Mouse (Mus musculus) stomach, embryonic 15.5 days (tissue): Measurements from ENCODE around the gene 1810062G17Rik. TPM values are rescaled to one million over a fixed set of nuclear protein-coding genes. Genes with fewer than 3 reads are reported as not detected.

ENCODE experiments used
- ATAC-seq: fragments of 200-750 bp; cut with Nextera tagmentation; 2 replicates; pipeline ENCODE4 v1.8.0; 2017; ENCODE audit warnings: low read depth, moderate number of reproducible peaks, moderate TSS enrichment; ENCODE audit not compliant: insufficient read depth, low FRiP score
- H3K27ac ChIP-seq: fragments of 300-500 bp; sonication (generic); 2 replicates; pipeline ENCODE4 v1.5.1; 2015; ENCODE audit warnings: mild to moderate bottlenecking, inconsistent platforms
- H3K27me3 ChIP-seq: fragments of 300-500 bp; sonication (generic); replicated peaks from 2 replicates; pipeline ENCODE4 v1.6.1; 2015; ENCODE audit warnings: inconsistent platforms
- H3K36me3 ChIP-seq: fragments of 300-500 bp; sonication (generic); 2 replicates; pipeline ENCODE4 v1.6.1; 2015; ENCODE audit warnings: inconsistent platforms
- H3K4me1 ChIP-seq: fragments of 300-500 bp; sonication (generic); 2 replicates; pipeline ENCODE4 v1.6.1; 2015; ENCODE audit warnings: inconsistent platforms
- H3K4me2 ChIP-seq: fragments of 300-500 bp; sonication (generic); 2 replicates; pipeline ENCODE4 v1.6.1; 2015; ENCODE audit warnings: mild to moderate bottlenecking, inconsistent platforms
- H3K4me3 ChIP-seq: fragments of 300-500 bp; sonication (generic); replicated peaks from 2 replicates; pipeline ENCODE4 v1.5.1; 2015; ENCODE audit warnings: inconsistent platforms
- H3K9ac ChIP-seq: fragments of 300-500 bp; sonication (generic); 2 replicates; pipeline ENCODE4 v1.6.1; 2015; ENCODE audit warnings: inconsistent platforms
- H3K9me3 ChIP-seq: fragments of 300-500 bp; sonication (generic); 2 replicates; pipeline ENCODE4 v1.6.1; 2016; ENCODE audit warnings: inconsistent platforms
- WGBS: fragments of 180-500 bp; shearing (Covaris S2); methylation state at CpG from one replicate; pipeline ENCODE4 v1.1.7; 2015; 5-methylcytosine and 5-hydroxymethylcytosine counted together
- polyA plus RNA-seq: library from polyadenylated mRNA; unstranded; fragments of >200 nt; fragmentation: Nextera tagmentation; extraction: Ambion mirVana; gene quantifications from 2 replicates; pipeline ENCODE4 v1.2.1, GENCODE M21; 2015

Gene 1810062G17Rik
- polyA plus RNA-seq, 1 experiment from 2014 or later, result 2.2 TPM

GRCm38 (mm10) chr3:36460717-36461116, 15.0 kb upstream of the 1810062G17Rik start:
- H3K9me3 ChIP-seq, result no peaks in the 10 kb centered on the region
- no peaks in the 10 kb centered on the region for H3K27me3 ChIP-seq
- no peak overlapping the region for H3K27ac ChIP-seq
- 89% methylated on average over 7 of the region's 7 CpGs for WGBS
- H3K9ac ChIP-seq, result no peak overlapping the region
- H3K4me3 ChIP-seq, result no peak overlapping the region
- no peak for ATAC-seq
- no peaks in the 10 kb centered on the region for H3K4me1 ChIP-seq
- H3K36me3 ChIP-seq, result peaks cover 14% of the 10 kb centered on the region; the same call in 1 of the 2 replicates
- H3K4me2 ChIP-seq, result no peak overlapping the region

DNA sequence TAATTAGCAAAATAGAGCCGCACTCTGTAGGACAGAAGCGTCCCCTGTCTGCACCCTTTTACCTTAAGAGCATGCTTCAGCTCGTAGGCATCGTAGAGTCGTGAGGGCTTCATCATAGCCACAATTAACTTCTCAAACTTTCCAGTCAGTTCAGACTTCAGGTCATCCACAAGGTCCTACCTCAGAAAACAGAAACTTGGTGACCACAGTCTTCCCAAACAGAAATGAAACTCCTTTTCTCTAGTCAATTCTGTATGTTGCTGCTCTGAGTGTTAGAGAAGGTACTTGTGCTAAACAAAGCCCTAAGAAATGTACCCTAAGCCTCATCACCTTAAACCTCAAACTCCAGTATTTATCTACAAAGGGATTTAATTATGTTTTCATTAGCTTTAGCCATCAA, 13.9 kb upstream of the 1810062G17Rik start:
- no peaks in the 10 kb centered on the region for H3K9me3 ChIP-seq
- H3K4me3 ChIP-seq, result no peak overlapping the region
- no peak overlapping the region for H3K4me2 ChIP-seq
- no peak overlapping the region for H3K27ac ChIP-seq
- no peak for ATAC-seq
- 90% methylated on average over 5 of the region's 5 CpGs for WGBS
- H3K36me3 ChIP-seq, result peaks cover 14% of the 10 kb centered on the region; the same call in 1 of the 2 replicates
- no peaks in the 10 kb centered on the region for H3K27me3 ChIP-seq
- no peaks in the 10 kb centered on the region for H3K4me1 ChIP-seq
- H3K9ac ChIP-seq, result no peak overlapping the region

- WGBS, result 44% methylated on average over 1 of the region's 1 CpGs
- Histone ChIP-seq H3K36me3 (peaks cover 10% of the 10 kb centered on the region; the same call in 1 of the 2 replicates), H3K27ac (no peak overlapping the region), H3K9ac (no peak overlapping the region), H3K27me3 (no peaks in the 10 kb centered on the region), H3K9me3 (no peaks in the 10 kb centered on the region), H3K4me2 (no peak overlapping the region), H3K4me3 (no peak overlapping the region), H3K4me1 (no peaks in the 10 kb centered on the region)
- no peak for ATAC-seq
Observed at GRCm38 (mm10) chr3:36462348-36462747, 13.4 kb upstream of the 1810062G17Rik start.

- H3K27me3 ChIP-seq, result no peaks in the 10 kb centered on the region
- WGBS, result 52% methylated on average over 7 of the region's 7 CpGs
- H3K36me3 ChIP-seq, result peaks cover 3% of the 10 kb centered on the region; the same call in 1 of the 2 replicates
- peak; percentile 45; the same call in 1 of the 2 replicates for ATAC-seq
- no peak overlapping the region for H3K4me2 ChIP-seq
- H3K9ac ChIP-seq, result no peak overlapping the region
- no peaks in the 10 kb centered on the region for H3K9me3 ChIP-seq
- no peaks in the 10 kb centered on the region for H3K4me1 ChIP-seq
- H3K27ac ChIP-seq, result no peak overlapping the region
- H3K4me3 ChIP-seq, result no peak overlapping the region
Observed at GRCm38 (mm10) chr3:36465538-36465937, 10.2 kb upstream of the 1810062G17Rik start.

- 76% methylated on average over 7 of the region's 7 CpGs for WGBS
- no peak overlapping the region for H3K4me3 ChIP-seq
- no peak; the same call in 1 of the 2 replicates for ATAC-seq
Observed at GRCm38 (mm10) chr3:36467632-36468031, 8.1 kb upstream of the 1810062G17Rik start.

DNA sequence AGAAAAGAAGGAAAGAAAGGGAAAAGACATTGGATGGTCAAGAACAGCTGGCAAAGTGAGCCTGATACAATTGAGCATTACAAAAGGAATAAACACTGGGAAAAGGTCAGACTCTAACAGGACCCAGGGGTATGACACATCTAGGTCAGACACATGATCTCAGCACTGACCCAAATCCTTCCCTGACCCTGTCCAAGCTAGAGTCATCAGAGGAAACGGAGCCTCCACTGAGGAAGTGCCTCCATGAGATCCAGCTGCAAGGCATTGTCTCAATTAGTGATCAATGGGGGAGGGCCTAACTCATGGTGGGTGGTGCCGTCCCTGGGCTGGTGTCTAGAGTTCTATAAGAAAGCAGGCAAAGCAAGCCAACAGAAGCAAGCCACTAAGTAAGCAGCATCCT, 6.9 kb upstream of the 1810062G17Rik start:
- no peaks in the 10 kb centered on the region for H3K9me3 ChIP-seq
- H3K27ac ChIP-seq, result no peak overlapping the region
- WGBS, result 59% methylated on average over 2 of the region's 2 CpGs
- no peak for ATAC-seq
- no peak overlapping the region for H3K4me2 ChIP-seq
- no peak overlapping the region for H3K9ac ChIP-seq
- no peaks in the 10 kb centered on the region for H3K4me1 ChIP-seq
- no peak overlapping the region for H3K4me3 ChIP-seq
- no peaks in the 10 kb centered on the region; the same call in 1 of the 2 replicates for H3K36me3 ChIP-seq
- H3K27me3 ChIP-seq, result no peaks in the 10 kb centered on the region

More at GRCm38 (mm10) chr3:36467632-36468031, 8.1 kb upstream of the 1810062G17Rik start:
- no peak overlapping the region for H3K4me2 ChIP-seq
- H3K4me1 ChIP-seq, result no peaks in the 10 kb centered on the region
- no peak overlapping the region for H3K27ac ChIP-seq
- no peak overlapping the region for H3K9ac ChIP-seq
- H3K36me3 ChIP-seq, result no peaks in the 10 kb centered on the region; the same call in 1 of the 2 replicates
- H3K27me3 ChIP-seq, result no peaks in the 10 kb centered on the region
- H3K9me3 ChIP-seq, result no peaks in the 10 kb centered on the region

- no peak for ATAC-seq
- H3K9ac ChIP-seq, result no peak overlapping the region
- H3K4me1 ChIP-seq, result 0 out of 2 replicates have a peak, but pooled peaks cover 4% of the 10 kb centered on the region
- no peaks in the 10 kb centered on the region for H3K9me3 ChIP-seq
- H3K36me3 ChIP-seq, result no peaks in the 10 kb centered on the region
- H3K27ac ChIP-seq, result no peak overlapping the region
- no peaks in the 10 kb centered on the region for H3K27me3 ChIP-seq
- H3K4me3 ChIP-seq, result no peak overlapping the region
- WGBS, result 61% methylated on average over 4 of the region's 4 CpGs
- H3K4me2 ChIP-seq, result no peak overlapping the region
Observed at GRCm38 (mm10) chr3:36471856-36472255, 3.9 kb upstream of the 1810062G17Rik start.

GRCm38 (mm10) chr3:36473222-36473621, 2.5 kb upstream of the 1810062G17Rik start:
- Histone ChIP-seq H3K27ac (no peak overlapping the region), H3K36me3 (no peaks in the 10 kb centered on the region), H3K4me3 (no peak overlapping the region), H3K9ac (no peak overlapping the region), H3K4me1 (0 out of 2 replicates have a peak, but pooled peaks cover 4% of the 10 kb centered on the region), H3K27me3 (no peaks in the 10 kb centered on the region), H3K9me3 (no peaks in the 10 kb centered on the region), H3K4me2 (no peak overlapping the region)
- 90% methylated on average over 5 of the region's 5 CpGs for WGBS
- no peak for ATAC-seq

GRCm38 (mm10) chr3:36474421-36474820, 1.3 kb upstream of the 1810062G17Rik start:
- Histone ChIP-seq H3K4me3 (peak overlapping the region; percentile 83), H3K36me3 (no peaks in the 10 kb centered on the region), H3K27ac (peak overlapping the region; percentile 92; the same call in 1 of the 2 replicates), H3K9me3 (no peaks in the 10 kb centered on the region), H3K4me2 (peak overlapping the region; percentile 84), H3K4me1 (0 out of 2 replicates have a peak, but pooled peaks cover 4% of the 10 kb centered on the region), H3K9ac (no peak overlapping the region), H3K27me3 (no peaks in the 10 kb centered on the region)
- WGBS, result 70% methylated on average over 5 of the region's 5 CpGs
- ATAC-seq, result no peak

DNA sequence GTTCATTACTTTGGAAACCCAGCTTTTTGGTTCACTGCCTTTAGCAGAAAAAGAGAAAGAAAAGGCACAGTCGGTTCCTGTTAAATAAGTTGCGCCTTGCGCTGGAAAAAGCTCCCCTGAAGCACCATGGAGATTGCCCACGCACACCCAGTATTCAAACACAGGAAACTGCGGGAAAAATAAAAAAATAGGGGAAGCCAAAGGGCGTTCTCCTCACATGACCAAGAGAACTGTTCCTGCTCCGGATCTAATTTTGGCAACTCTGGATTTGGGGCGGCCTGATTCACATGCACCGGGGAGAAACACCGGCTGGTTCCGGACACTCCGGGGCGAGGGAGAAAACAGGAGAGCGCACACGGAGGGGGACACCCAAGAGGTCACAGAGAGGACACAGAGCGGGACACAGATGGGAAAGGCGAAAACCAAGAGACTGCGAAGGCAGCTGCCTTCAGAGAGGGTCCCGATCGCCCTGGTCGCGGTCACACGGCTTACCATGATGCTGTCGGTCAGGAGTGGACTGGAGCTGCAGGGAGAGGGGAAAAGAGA, 726 bp upstream of the 1810062G17Rik start:
- H3K4me2 ChIP-seq, result peak overlapping the region; percentile 84
- H3K9me3 ChIP-seq, result no peaks in the 10 kb centered on the region
- no peaks in the 10 kb centered on the region for H3K36me3 ChIP-seq
- 0 out of 2 replicates have a peak, but pooled peaks cover 4% of the 10 kb centered on the region for H3K4me1 ChIP-seq
- under 1% methylated on average over 24 of the region's 24 CpGs for WGBS
- peak overlapping the region; percentile 74 for H3K9ac ChIP-seq
- ATAC-seq, result no peak
- peak overlapping the region; percentile 92 for H3K27ac ChIP-seq
- H3K27me3 ChIP-seq, result no peaks in the 10 kb centered on the region
- peak overlapping the region; percentile 83 for H3K4me3 ChIP-seq

DNA sequence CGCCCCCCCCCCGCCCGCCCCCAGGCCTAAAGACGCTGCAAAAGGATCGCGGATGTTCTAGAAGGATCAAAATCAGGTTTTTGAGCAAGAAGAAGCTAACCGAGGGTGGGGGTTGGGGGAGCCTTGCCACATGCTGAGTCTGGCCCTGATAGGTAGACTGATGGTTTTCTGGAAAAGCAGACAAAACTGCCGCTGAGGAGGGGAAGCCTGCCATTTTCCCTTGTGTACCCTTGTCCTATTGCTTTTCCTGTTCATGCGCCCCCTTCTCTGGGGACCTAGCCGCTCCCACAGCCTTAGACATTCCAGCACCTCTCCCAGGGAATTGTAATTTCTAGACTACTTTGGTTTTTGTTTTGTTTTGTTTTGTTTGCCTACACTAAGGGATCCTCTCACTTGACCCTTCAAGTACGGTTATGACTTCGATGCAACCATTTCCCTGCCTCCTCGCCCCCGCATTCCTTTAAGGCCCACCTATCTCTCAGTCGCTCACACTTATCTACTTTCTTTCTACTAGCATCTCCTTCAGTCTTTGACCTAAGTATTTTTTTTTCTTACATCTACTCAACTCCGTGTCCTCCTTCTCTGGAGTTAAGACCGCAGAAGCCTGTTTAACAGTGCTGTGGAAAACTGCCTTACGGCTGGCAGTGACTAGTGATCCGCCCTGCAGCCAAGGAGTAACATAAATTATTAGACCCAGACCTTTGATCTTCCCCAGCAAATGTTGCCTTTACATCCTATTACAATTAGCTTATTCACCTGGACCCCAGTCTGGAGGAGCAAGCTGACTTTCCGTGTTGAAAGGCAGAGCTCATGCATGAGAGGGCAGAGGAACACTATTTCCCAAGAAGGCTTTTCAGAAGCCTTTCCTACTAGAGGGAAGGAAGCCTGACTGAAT, 771 bp downstream of the 1810062G17Rik start:
- Histone ChIP-seq H3K4me1 (peaks cover 4% of the 10 kb centered on the region; the same call in 1 of the 2 replicates), H3K27ac (peak overlapping the region; percentile 92), H3K4me3 (peak overlapping the region; percentile 83), H3K9me3 (no peaks in the 10 kb centered on the region), H3K27me3 (no peaks in the 10 kb centered on the region), H3K36me3 (no peaks in the 10 kb centered on the region), H3K4me2 (peak overlapping the region; percentile 84), H3K9ac (peak overlapping the region; percentile 53)
- ATAC-seq, result no peak
- 24% methylated on average over 20 of the region's 20 CpGs for whole genome bisulfite sequencing

DNA sequence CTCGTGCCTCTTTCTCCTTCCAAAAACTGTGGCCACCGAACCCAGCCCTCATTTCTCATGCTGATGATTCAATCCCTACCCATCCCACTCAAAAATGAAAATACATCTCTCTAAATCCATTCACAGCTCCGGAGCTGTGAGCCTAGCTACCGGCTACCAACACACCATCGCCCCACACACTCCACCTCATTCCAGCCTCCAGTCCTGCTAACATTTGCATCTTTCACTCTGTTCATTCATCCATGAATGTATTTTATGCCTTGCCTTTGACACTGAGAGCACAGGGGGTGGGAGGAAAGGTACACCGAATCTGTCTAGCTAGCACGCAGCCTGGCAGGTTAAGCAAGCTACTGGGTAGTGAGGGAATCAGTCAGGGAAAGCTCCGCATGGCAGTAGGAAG, 3.0 kb downstream of the 1810062G17Rik start:
- H3K9ac ChIP-seq, result no peak overlapping the region
- no peaks in the 10 kb centered on the region for H3K9me3 ChIP-seq
- no peaks in the 10 kb centered on the region for H3K36me3 ChIP-seq
- H3K4me2 ChIP-seq, result no peak overlapping the region
- no peaks in the 10 kb centered on the region for H3K27me3 ChIP-seq
- 90% methylated on average over 8 of the region's 8 CpGs for WGBS
- no peak for ATAC-seq
- no peak overlapping the region for H3K27ac ChIP-seq
- no peak overlapping the region for H3K4me3 ChIP-seq
- peaks cover 18% of the 10 kb centered on the region; the same call in 1 of the 2 replicates for H3K4me1 ChIP-seq
